Mouse (Mus musculus) heart, postnatal 10 days (tissue): ENCODE measurements around the gene Rhag. TPM values are rescaled to one million over a fixed set of nuclear protein-coding genes. Genes with fewer than 3 reads are reported as not detected.

Experiments
- DNase-seq, 2 experiments: peaks; one replicate each; pipeline ENCODE4 v3.0.0; 2021
- intact Hi-C: fragments of 180-260 bp; cut with DNase I; formaldehyde crosslinking; loops from one replicate; pipeline ENCODE4 v1.15.1; 2025
- total RNA-seq, 2 experiments: library from RNA; stranded (reverse); gene quantifications; 2 replicates each; pipeline ENCODE4 v1.2.3; 2021

The Rhag gene
- total RNA-seq, 2 experiments from 2014 or later, result not detected

DNA sequence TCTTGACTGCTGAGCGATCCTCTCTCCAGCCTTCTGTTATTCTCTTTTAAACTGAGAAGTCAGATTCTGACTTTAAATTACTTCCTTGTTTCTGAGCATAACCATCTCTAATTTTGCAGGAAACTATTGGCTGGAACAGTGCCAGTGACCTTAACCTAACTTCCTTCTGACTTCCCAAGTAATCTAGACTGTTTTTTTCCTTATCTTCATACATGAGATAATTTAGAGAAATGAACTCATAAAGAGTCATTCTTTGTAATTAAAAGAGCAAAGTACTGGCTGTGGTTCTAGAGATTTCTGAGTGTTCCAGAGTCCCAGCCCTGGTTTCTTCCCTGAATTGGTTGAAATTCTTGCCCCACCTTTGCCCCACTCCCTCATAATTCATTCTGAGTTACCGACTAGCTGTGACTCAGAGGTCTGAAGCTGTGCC, 62.7 kb downstream of the Rhag start:
- DNase-seq, result peak; percentile 10 to 12
- intact Hi-C loops, result no loop called here

DNA sequence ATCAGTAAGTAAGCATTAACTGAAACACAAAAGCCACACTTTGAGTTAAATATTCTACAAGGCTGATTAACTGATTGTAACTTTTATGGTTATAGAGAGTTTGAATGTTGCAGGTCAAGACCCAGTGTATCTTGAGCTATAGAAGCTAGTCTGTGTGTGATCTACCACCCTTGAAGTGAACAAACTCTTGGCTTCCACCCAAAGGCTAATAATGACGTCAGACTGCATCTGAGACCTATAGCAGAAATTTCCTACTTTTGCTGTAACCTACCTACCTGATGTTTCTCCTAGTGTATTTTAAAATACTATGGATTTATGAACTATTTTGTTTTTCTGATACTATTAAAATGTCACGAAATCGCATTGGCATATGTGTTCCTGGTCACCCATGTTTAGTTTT, 63.8 kb downstream of the Rhag start:
- intact Hi-C loops, result no loop called here

GRCm38 (mm10) chr17:40875568-40875967, 64.6 kb downstream of the Rhag start:
- DNase-seq, result no peak
- intact Hi-C loops, result no loop called here

More for the DNA sequence above, 63.8 kb downstream of the Rhag start:
- DNase-seq, result no peak

DNA sequence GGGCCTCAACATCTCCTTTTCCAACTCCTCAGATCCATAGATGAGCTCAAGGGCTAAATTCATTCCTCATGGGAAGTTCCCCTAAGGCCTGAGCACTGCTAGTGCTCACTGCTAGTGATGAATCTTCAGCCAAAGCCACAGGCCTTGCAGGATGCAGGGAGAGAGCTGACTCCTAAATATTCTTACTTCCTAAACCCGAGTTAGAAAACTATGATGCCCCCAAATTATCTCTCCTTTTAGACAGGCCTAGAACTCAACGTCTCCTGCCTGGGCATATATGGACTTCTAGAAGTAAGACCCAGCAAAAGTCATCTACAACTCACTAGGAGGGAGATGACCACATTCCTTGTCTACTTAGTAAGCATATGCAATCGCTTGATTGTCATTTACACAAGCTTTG, 66.8 kb downstream of the Rhag start:
- intact Hi-C loops, result no loop called here
- no peak for DNase-seq

- no peak for DNase-seq
- intact Hi-C loops, result no loop called here
Measured at GRCm38 (mm10) chr17:40879528-40879923, 68.6 kb downstream of the Rhag start.

- intact Hi-C loops, result no loop called here
Measured at GRCm38 (mm10) chr17:40879924-40880691, 69.2 kb downstream of the Rhag start, which contains the start of gene 9130008F23Rik. 9130008F23Rik (minus strand) TSS chr17:40880559.

GRCm38 (mm10) chr17:40882172-40882571, 71.2 kb downstream of the Rhag start:
- intact Hi-C loops, result no loop called here
- no peak for DNase-seq

More at GRCm38 (mm10) chr17:40879924-40880691, 69.2 kb downstream of the Rhag start, which contains the start of gene 9130008F23Rik:
- peak; percentile 59 to 63 for DNase-seq

GRCm38 (mm10) chr17:40885155-40885554, 74.2 kb downstream of the Rhag start:
- intact Hi-C loops, result no loop called here

DNA sequence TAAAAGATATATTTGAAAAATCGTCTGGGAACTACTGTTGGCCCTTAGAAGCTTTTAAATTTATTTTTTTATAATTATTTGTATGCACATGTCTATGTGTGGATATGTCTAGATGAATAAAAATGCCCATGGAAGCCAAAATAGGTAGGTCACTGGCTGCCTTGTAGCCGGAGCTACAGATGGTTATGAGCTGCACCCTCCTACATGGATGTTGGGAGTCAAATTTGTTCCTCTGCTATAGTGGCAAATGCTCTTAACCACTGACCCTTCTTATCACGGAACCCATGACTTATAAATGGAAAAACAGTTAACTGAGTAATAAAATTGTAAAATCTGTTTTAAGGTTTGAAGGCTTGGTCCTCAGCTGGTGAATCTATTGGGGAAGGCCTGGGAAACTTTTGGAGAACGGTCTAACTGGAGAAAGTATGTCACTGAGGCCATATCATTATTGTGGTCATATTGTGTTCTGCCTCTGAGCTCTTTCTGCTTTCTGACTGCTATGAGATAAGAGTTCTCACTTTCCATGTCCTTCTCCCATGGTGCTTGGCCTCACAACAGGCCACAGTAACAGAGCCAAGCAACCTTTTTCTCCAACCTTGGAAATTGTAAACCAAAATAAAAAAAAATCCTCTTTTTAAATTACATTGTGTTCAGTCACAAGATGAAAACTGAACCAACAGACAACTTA, 77.1 kb downstream of the Rhag start:
- intact Hi-C loops, result no loop called here
- no peak for DNase-seq

More at GRCm38 (mm10) chr17:40885155-40885554, 74.2 kb downstream of the Rhag start:
- no peak for DNase-seq

Other genes starting within 250 kb of the Rhag start
- gene Esp6, start 249.6 kb upstream of the Rhag start, total RNA-seq, result not detected
- gene Esp4, start 212.5 kb upstream of the Rhag start, total RNA-seq, result not detected
- not detected for gene Esp3, start 179.1 kb upstream of the Rhag start, total RNA-seq
- gene Esp1, start 84.0 kb upstream of the Rhag start, total RNA-seq, result not detected
- not detected for gene Crisp2, start 4.1 kb upstream of the Rhag start, total RNA-seq
- under 1 TPM; 0.37 to 0.84 TPM for gene 9130008F23Rik, start 69.4 kb downstream of the Rhag start, total RNA-seq
- gene Glyatl3, start 103.2 kb downstream of the Rhag start, total RNA-seq, result not detected
- 10 to 100 TPM; 66.9 to 68.9 TPM for gene Mut, start 123.6 kb downstream of the Rhag start, total RNA-seq
- gene Cenpq, start 123.9 kb downstream of the Rhag start, total RNA-seq, result 1 to 10 TPM; 6.9 to 7.4 TPM